Mouse (Mus musculus): ENCODE measurements around the gene 1700069L16Rik. TPM values are rescaled to one million over a fixed set of nuclear protein-coding genes. Genes with fewer than 3 reads are reported as not detected.

1700069L16Rik gene
- polyA plus RNA-seq, 1 experiment, result not detected

- Histone ChIP-seq H3K4me3 (ENCODE audit: insufficient read depth, low read depth, low read length) (no peak overlapping the region), H3K4me1 (ENCODE audit: control insufficient read depth, insufficient read depth, low read length) (peaks cover 8% of the 10 kb centered on the region), H3K27ac (ENCODE audit: insufficient read depth, low read depth, low read length) (no peak overlapping the region)
- TF ChIP-seq CTCF (IDR thresholded peaks at IDR 0.05; ENCODE audit: insufficient read depth, low read depth, low read length) (no peak), POLR2A (IDR thresholded peaks at IDR 0.05; ENCODE audit: insufficient read depth, low read depth, low read length) (no peak)
- 91% methylated on average over 3 of the region's 3 CpGs for WGBS
Measured at GRCm38 (mm10) chr5:113682472-113682871, 42.1 kb downstream of the 1700069L16Rik start.

- Histone ChIP-seq H3K4me1 (ENCODE audit: control insufficient read depth, insufficient read depth, low read length) (peaks cover 8% of the 10 kb centered on the region), H3K27ac (ENCODE audit: insufficient read depth, low read depth, low read length) (no peak overlapping the region), H3K4me3 (ENCODE audit: insufficient read depth, low read depth, low read length) (no peak overlapping the region)
- 89% methylated on average over 14 of the region's 14 CpGs for WGBS
- TF ChIP-seq CTCF (IDR thresholded peaks at IDR 0.05; ENCODE audit: insufficient read depth, low read depth, low read length) (no peak), POLR2A (IDR thresholded peaks at IDR 0.05; ENCODE audit: insufficient read depth, low read depth, low read length) (no peak)
Measured at GRCm38 (mm10) chr5:113681219-113681618, 43.4 kb downstream of the 1700069L16Rik start.

GRCm38 (mm10) chr5:113679509-113679908 is 45.1 kb downstream of the 1700069L16Rik start:
- 95% methylated on average over 4 of the region's 4 CpGs for WGBS
- H3K4me1 ChIP-seq (ENCODE audit: control insufficient read depth, insufficient read depth, low read length), result peaks cover 7% of the 10 kb centered on the region
- H3K27ac ChIP-seq (ENCODE audit: insufficient read depth, low read depth, low read length), result no peak overlapping the region
- TF ChIP-seq POLR2A (IDR thresholded peaks at IDR 0.05; ENCODE audit: insufficient read depth, low read depth, low read length) (no peak), CTCF (IDR thresholded peaks at IDR 0.05; ENCODE audit: insufficient read depth, low read depth, low read length) (no peak)
- H3K4me3 ChIP-seq (ENCODE audit: insufficient read depth, low read depth, low read length), result no peak overlapping the region

- WGBS, result 85% methylated on average over 10 of the region's 10 CpGs
- TF ChIP-seq CTCF (IDR thresholded peaks at IDR 0.05; ENCODE audit: insufficient read depth, low read depth, low read length) (no peak), POLR2A (IDR thresholded peaks at IDR 0.05; ENCODE audit: insufficient read depth, low read depth, low read length) (no peak)
- Histone ChIP-seq H3K4me3 (ENCODE audit: insufficient read depth, low read depth, low read length) (no peak overlapping the region), H3K4me1 (ENCODE audit: control insufficient read depth, insufficient read depth, low read length) (peaks cover 1% of the 10 kb centered on the region; the same call in 1 of the 2 replicates), H3K27ac (ENCODE audit: insufficient read depth, low read depth, low read length) (no peak overlapping the region)
Measured at GRCm38 (mm10) chr5:113678743-113679452, 45.7 kb downstream of the 1700069L16Rik start.

GRCm38 (mm10) chr5:113677541-113677940 is 47.0 kb downstream of the 1700069L16Rik start:
- H3K4me1 ChIP-seq (ENCODE audit: control insufficient read depth, insufficient read depth, low read length), result no peaks in the 10 kb centered on the region
- TF ChIP-seq POLR2A (IDR thresholded peaks at IDR 0.05; ENCODE audit: insufficient read depth, low read depth, low read length), result no peak
- TF ChIP-seq CTCF (IDR thresholded peaks at IDR 0.05; ENCODE audit: insufficient read depth, low read depth, low read length), result no peak
- no peak overlapping the region for H3K4me3 ChIP-seq (ENCODE audit: insufficient read depth, low read depth, low read length)
- H3K27ac ChIP-seq (ENCODE audit: insufficient read depth, low read depth, low read length), result no peak overlapping the region
- 82% methylated on average over 6 of the region's 7 CpGs for WGBS

GRCm38 (mm10) chr5:113674851-113675250 is 49.7 kb downstream of the 1700069L16Rik start:
- Histone ChIP-seq H3K27ac (ENCODE audit: insufficient read depth, low read depth, low read length) (no peak overlapping the region), H3K4me3 (ENCODE audit: insufficient read depth, low read depth, low read length) (no peak overlapping the region), H3K4me1 (ENCODE audit: control insufficient read depth, insufficient read depth, low read length) (no peaks in the 10 kb centered on the region)
- 88% methylated on average over 7 of the region's 7 CpGs for WGBS
- TF ChIP-seq CTCF (IDR thresholded peaks at IDR 0.05; ENCODE audit: insufficient read depth, low read depth, low read length), result no peak
- TF ChIP-seq POLR2A (IDR thresholded peaks at IDR 0.05; ENCODE audit: insufficient read depth, low read depth, low read length), result no peak

GRCm38 (mm10) chr5:113672456-113672855 is 52.1 kb downstream of the 1700069L16Rik start:
- Histone ChIP-seq H3K4me1 (ENCODE audit: control insufficient read depth, insufficient read depth, low read length) (no peaks in the 10 kb centered on the region), H3K27ac (ENCODE audit: insufficient read depth, low read depth, low read length) (no peak overlapping the region), H3K4me3 (ENCODE audit: insufficient read depth, low read depth, low read length) (no peak overlapping the region)
- WGBS, result 85% methylated on average over 7 of the region's 7 CpGs
- TF ChIP-seq POLR2A (IDR thresholded peaks at IDR 0.05; ENCODE audit: insufficient read depth, low read depth, low read length), result no peak
- no peak for TF ChIP-seq CTCF (IDR thresholded peaks at IDR 0.05; ENCODE audit: insufficient read depth, low read depth, low read length)

GRCm38 (mm10) chr5:113670597-113670996 is 54.0 kb downstream of the 1700069L16Rik start:
- H3K4me1 ChIP-seq (ENCODE audit: control insufficient read depth, insufficient read depth, low read length), result no peaks in the 10 kb centered on the region
- no peak overlapping the region for H3K27ac ChIP-seq (ENCODE audit: insufficient read depth, low read depth, low read length)
- TF ChIP-seq CTCF (IDR thresholded peaks at IDR 0.05; ENCODE audit: insufficient read depth, low read depth, low read length), result no peak
- TF ChIP-seq POLR2A (IDR thresholded peaks at IDR 0.05; ENCODE audit: insufficient read depth, low read depth, low read length), result no peak
- H3K4me3 ChIP-seq (ENCODE audit: insufficient read depth, low read depth, low read length), result no peak overlapping the region
- WGBS, result 82% methylated on average over 6 of the region's 6 CpGs

- Histone ChIP-seq H3K4me1 (ENCODE audit: control insufficient read depth, insufficient read depth, low read length) (no peaks in the 10 kb centered on the region), H3K27ac (ENCODE audit: insufficient read depth, low read depth, low read length) (no peak overlapping the region), H3K4me3 (ENCODE audit: insufficient read depth, low read depth, low read length) (no peak overlapping the region)
- TF ChIP-seq CTCF (IDR thresholded peaks at IDR 0.05; ENCODE audit: insufficient read depth, low read depth, low read length) (no peak), POLR2A (IDR thresholded peaks at IDR 0.05; ENCODE audit: insufficient read depth, low read depth, low read length) (no peak)
- WGBS, result 64% methylated on average over 3 of the region's 3 CpGs
Measured at GRCm38 (mm10) chr5:113670110-113670509, 54.5 kb downstream of the 1700069L16Rik start.

Measured in olfactory bulb, adult 2 months (tissue).